Mouse (Mus musculus): ENCODE data around the gene Rnf217.

- TF ChIP-seq POLR2A (IDR thresholded peaks at IDR 0.05; ENCODE audit: borderline replicate concordance, low read depth, low read length) (no peak), CTCF (IDR thresholded peaks at IDR 0.05; ENCODE audit: low read depth, low read length) (no peak)
These were observed 51.7 kb downstream of the Rnf217 start for GRCm38 (mm10) chr10:31557311-31557710.

Data from bone marrow macrophage, adult 2 months (primary cell).